Mouse (Mus musculus) kidney, postnatal 0 days (tissue): ENCODE measurements around the gene Olig3. TPM values are rescaled to one million over a fixed set of nuclear protein-coding genes. Genes with fewer than 3 reads are reported as not detected.

Source experiments
- ATAC-seq: fragments of 200-750 bp; cut with Nextera tagmentation; replicated peaks from 2 replicates; pipeline ENCODE4 v1.8.0; 2017; ENCODE audit warnings: low read depth, moderate number of reproducible peaks, moderate TSS enrichment, moderate library complexity; ENCODE audit not compliant: low FRiP score
- DNase-seq: peaks from one replicate; pipeline ENCODE4 v3.0.0-alpha.2; 2016; ENCODE audit warnings: low spot score
- H3K27ac ChIP-seq: fragments of 300-500 bp; sonication (generic); 2 replicates; pipeline ENCODE4 v1.5.1; 2014; ENCODE audit warnings: mild to moderate bottlenecking
- H3K27me3 ChIP-seq: fragments of 300-500 bp; sonication (generic); 2 replicates; pipeline ENCODE4 v1.6.1; 2014; ENCODE audit warnings: low read length, mixed read lengths; ENCODE audit not compliant: insufficient read depth
- H3K36me3 ChIP-seq: fragments of 300-500 bp; sonication (generic); 2 replicates; pipeline ENCODE4 v1.6.1; 2014; ENCODE audit warnings: low read length, mixed read lengths; ENCODE audit not compliant: insufficient read depth
- H3K4me1 ChIP-seq: fragments of 300-500 bp; sonication (generic); replicated peaks from 2 replicates; pipeline ENCODE4 v1.6.1; 2014; ENCODE audit warnings: antibody characterized with exemption, low read length, mixed read lengths; ENCODE audit not compliant: insufficient read depth
- H3K4me2 ChIP-seq: fragments of 300-500 bp; sonication (generic); 2 replicates; pipeline ENCODE4 v1.6.1; 2014; ENCODE audit warnings: mild to moderate bottlenecking, low read length, moderate library complexity, mixed read lengths
- H3K4me3 ChIP-seq: fragments of 300-500 bp; sonication (generic); replicated peaks from 2 replicates; pipeline ENCODE4 v1.5.1; 2014; ENCODE audit warnings: low read depth, low read length
- H3K9ac ChIP-seq: fragments of 300-500 bp; sonication (generic); 2 replicates; pipeline ENCODE4 v1.6.1; 2014; ENCODE audit warnings: low read depth, low read length
- H3K9me3 ChIP-seq: fragments of 300-500 bp; sonication (generic); replicated peaks from 2 replicates; pipeline ENCODE4 v1.6.1; 2016; ENCODE audit warnings: low read length, inconsistent platforms, mixed read lengths
- CTCF ChIP-seq: IDR thresholded peaks from 2 replicates; pipeline ENCODE4 v1.5.1; 2016; ENCODE audit warnings: antibody characterized with exemption, low read depth, mild to moderate bottlenecking, moderate library complexity
- WGBS: fragments of 180-500 bp; shearing (Covaris S2); extraction: QIAGEN DNeasy Blood & Tissue Kit; methylation state at CpG from one replicate; pipeline ENCODE4 v1.1.7; 2014; 5-methylcytosine and 5-hydroxymethylcytosine counted together
- polyA plus RNA-seq: library from polyadenylated mRNA; unstranded; fragments of >200 nt; fragmentation: Nextera tagmentation; extraction: Ambion mirVana; gene quantifications from 2 replicates; pipeline ENCODE4 v1.2.1, GENCODE M21; 2015

The Olig3 gene
- polyA plus RNA-seq, 1 experiment from 2014 or later = not detected

DNA sequence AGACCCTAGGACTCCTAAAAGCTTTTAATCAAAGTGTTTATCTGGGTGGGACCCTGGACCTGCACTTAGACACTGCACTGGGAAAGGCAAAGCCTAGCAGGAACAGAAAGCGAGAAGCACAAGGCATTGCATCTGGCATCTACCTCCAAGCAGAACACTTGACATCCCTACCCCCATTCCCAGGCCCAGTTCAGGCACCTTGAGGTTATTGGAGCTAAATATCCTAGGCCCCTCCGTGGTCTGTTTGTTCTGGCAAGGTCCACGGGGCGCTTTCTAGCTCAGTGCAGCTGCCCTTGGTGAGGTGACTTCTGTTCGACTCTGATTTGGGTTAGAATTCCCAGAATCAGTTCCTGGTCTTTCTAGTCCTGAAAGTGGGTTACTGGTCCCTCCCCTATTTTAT is 2.7 kb upstream of the Olig3 start:
- ATAC-seq = no peak
- Histone ChIP-seq H3K9me3 (no peaks in the 10 kb centered on the region), H3K4me2 (no peak overlapping the region), H3K36me3 (no peaks in the 10 kb centered on the region), H3K27me3 (peaks cover 78% of the 10 kb centered on the region), H3K9ac (no peak overlapping the region), H3K4me3 (no peak overlapping the region), H3K27ac (no peak overlapping the region), H3K4me1 (0 out of 2 replicates have a peak, but pooled peaks cover 5% of the 10 kb centered on the region)
- TF ChIP-seq CTCF = no peak
- 5% methylated on average over 5 of the region's 5 CpGs for WGBS
- no peak for DNase-seq

DNA sequence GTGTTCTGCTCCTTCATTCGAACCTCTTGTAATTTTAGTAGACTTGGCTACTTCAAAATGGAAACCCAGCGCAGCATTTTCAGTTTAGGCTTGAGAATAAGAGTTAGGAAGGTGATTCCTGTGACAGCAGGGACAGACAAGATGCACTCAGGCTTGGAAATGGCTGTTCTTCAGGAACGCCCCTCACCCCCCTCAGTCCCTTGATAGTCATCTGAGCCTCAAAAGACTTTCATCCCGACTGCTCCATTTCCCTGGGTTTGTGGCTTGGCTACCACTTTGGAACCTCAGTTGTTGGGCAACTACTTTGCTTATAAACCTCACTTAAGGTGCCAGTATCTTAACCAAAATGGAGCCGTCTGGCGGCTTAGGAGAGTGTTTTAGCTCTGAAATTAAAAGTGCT is 2.2 kb upstream of the Olig3 start:
- 0 out of 2 replicates have a peak, but pooled peaks cover 5% of the 10 kb centered on the region for H3K4me1 ChIP-seq
- H3K4me3 ChIP-seq = no peak overlapping the region
- no peak for TF ChIP-seq CTCF
- peaks cover 83% of the 10 kb centered on the region for H3K27me3 ChIP-seq
- no peak overlapping the region for H3K27ac ChIP-seq
- H3K36me3 ChIP-seq = no peaks in the 10 kb centered on the region
- WGBS = 4% methylated on average over 6 of the region's 6 CpGs
- no peak overlapping the region for H3K9ac ChIP-seq
- DNase-seq (no peak), ATAC-seq (no peak)
- H3K9me3 ChIP-seq = no peaks in the 10 kb centered on the region
- no peak overlapping the region for H3K4me2 ChIP-seq

DNA sequence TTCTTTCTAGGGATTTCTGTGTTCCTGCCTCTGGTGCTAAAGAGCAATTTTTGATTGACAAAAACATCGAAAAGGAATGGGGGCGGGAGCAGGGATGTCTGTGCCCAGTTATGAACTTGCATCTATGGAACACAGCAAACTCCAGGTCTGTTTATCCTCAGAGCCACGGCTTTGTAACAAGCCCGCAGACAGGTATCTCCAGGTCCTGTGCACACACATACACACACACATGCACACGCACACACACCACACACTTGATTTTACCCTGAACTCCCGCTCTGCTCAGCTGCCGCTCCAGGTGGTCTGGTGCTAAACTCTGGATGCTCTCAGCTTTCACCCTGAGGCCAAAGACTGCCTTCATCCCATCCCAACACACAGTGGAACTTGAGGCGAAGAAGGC is 1.3 kb upstream of the Olig3 start:
- Histone ChIP-seq H3K4me2 (no peak overlapping the region), H3K9ac (no peak overlapping the region), H3K4me1 (0 out of 2 replicates have a peak, but pooled peaks cover 5% of the 10 kb centered on the region), H3K27me3 (peaks cover 91% of the 10 kb centered on the region), H3K4me3 (no peak overlapping the region), H3K27ac (no peak overlapping the region), H3K9me3 (no peaks in the 10 kb centered on the region), H3K36me3 (no peaks in the 10 kb centered on the region)
- TF ChIP-seq CTCF = no peak
- DNase-seq (no peak), ATAC-seq (no peak)
- 3% methylated on average over 8 of the region's 8 CpGs for WGBS

DNA sequence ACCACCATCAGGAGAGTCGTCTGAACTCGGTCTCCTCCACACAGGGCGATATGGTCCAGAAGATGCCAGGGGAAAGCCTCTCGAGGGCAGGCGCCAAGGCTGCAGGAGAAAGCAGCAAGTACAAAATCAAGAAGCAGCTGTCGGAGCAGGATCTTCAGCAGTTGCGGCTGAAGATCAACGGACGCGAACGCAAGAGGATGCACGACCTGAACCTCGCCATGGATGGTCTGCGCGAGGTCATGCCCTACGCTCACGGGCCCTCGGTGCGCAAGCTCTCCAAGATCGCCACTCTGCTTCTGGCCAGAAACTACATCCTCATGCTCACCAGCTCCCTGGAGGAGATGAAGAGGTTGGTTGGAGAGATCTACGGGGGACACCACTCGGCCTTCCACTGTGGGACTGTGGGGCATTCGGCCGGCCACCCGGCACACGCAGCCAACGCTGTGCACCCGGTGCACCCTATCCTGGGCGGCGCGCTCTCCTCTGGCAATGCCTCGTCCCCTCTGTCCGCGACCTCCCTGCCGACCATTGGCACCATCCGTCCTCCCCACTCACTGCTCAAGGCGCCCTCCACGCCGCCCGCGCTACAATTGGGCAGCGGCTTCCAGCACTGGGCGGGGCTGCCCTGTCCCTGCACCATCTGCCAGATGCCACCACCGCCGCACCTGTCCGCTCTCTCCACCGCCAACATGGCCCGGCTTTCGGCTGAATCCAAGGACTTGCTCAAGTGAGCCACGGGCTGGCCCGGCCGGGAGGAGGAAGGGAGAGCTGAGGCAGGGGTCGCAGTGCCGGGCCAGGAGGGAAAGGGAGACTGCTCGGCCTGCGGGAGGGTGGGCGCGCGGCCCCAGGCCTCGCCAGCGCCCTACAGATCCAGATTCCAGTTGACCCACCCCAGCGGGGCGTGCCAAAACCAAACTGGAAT is 648 bp downstream of the Olig3 start:
- ATAC-seq (no peak), DNase-seq (no peak)
- Histone ChIP-seq H3K36me3 (no peaks in the 10 kb centered on the region), H3K27ac (no peak overlapping the region), H3K4me2 (0 out of 2 replicates have a peak overlapping the region, but pooled peaks have one; percentile 10), H3K9me3 (no peaks in the 10 kb centered on the region), H3K9ac (no peak overlapping the region), H3K4me1 (0 out of 2 replicates have a peak, but pooled peaks cover 5% of the 10 kb centered on the region), H3K27me3 (peaks cover 95% of the 10 kb centered on the region), H3K4me3 (no peak overlapping the region)
- no peak for TF ChIP-seq CTCF
- WGBS = under 1% methylated on average over 63 of the region's 63 CpGs

DNA sequence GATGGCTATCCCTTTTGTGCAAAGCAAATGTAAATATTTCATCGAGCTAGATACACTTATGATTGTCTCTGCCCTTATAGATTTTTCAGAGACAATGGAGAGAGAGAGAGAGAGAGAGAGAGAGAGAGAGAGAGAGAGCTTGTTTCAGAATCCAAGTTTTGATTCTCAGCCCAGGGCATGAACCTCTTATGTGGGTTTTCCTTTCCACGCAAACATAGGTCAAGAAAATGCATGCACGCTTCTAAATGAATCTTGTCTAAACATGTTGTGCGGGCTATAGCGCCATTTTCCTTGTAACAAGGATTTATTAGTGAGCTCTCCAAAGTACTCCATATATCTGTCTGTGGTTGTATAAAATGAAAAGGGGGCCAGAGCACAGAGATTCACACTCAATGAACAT is 1.5 kb downstream of the Olig3 start:
- H3K36me3 ChIP-seq = no peaks in the 10 kb centered on the region

DNA sequence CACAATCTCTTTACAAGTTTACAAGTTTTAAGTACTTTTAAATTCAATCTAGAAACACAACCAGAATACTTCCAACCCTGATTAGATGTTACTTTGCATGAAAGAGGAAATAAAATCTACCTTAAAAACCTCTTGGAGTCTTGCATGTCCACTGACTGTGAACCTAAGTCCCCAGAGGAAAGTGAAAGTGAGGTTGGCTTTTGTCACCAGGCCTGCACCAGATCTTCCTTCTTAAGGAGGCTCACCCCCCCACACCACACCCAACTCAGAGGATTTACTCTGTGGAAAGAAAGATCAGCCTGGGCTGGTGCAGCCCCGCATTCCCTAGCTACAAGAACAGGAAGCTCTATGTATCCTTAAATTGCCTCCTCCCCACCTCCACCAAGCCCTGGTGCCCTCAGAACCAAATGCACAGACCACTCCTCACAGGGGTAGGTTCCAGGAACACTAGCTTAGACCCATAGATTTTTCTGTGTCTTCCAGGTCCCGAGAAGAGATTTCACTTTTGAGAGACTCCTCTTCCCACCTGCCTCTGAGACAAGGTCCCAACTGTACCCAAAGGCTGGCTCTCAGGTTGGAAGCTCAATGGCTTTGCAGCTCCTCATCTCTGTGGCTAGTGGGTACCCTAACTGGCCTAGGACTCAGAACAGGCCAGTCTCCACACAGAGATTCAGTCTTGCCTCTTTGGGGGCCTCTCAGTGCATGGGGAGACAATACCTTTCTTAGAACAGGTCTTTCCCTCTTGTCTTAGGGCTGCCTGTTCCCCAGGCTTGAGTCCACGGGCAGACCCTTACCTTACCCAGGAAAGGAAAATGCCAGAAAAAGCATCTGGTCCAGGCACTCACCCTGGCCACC is 4.3 kb downstream of the Olig3 start:
- TF ChIP-seq CTCF = no peak
- peaks cover 8% of the 10 kb centered on the region; the same call in 1 of the 2 replicates for H3K4me1 ChIP-seq
- DNase-seq (no peak), ATAC-seq (no peak)
- no peaks in the 10 kb centered on the region for H3K36me3 ChIP-seq
- H3K9me3 ChIP-seq = no peaks in the 10 kb centered on the region
- no peak overlapping the region for H3K9ac ChIP-seq
- no peak overlapping the region for H3K4me2 ChIP-seq
- H3K27me3 ChIP-seq = peaks cover 68% of the 10 kb centered on the region
- no peak overlapping the region for H3K27ac ChIP-seq
- 14% methylated on average over 3 of the region's 3 CpGs for WGBS
- no peak overlapping the region for H3K4me3 ChIP-seq

More for the DNA sequence above, 1.5 kb downstream of the Olig3 start:
- H3K9me3 ChIP-seq = no peaks in the 10 kb centered on the region
- no peak overlapping the region for H3K4me2 ChIP-seq
- peaks cover 6% of the 10 kb centered on the region; the same call in 1 of the 2 replicates for H3K4me1 ChIP-seq
- no peak overlapping the region for H3K4me3 ChIP-seq
- H3K27me3 ChIP-seq = peaks cover 94% of the 10 kb centered on the region
- TF ChIP-seq CTCF = no peak
- DNase-seq (no peak), ATAC-seq (no peak)
- no peak overlapping the region for H3K9ac ChIP-seq
- 20% methylated on average over 5 of the region's 5 CpGs for WGBS
- no peak overlapping the region for H3K27ac ChIP-seq
